Mouse (Mus musculus) hindbrain, embryonic 16.5 days (tissue): ENCODE data around the gene Cc2d2b. TPM values are rescaled to one million over a fixed set of nuclear protein-coding genes. Genes with fewer than 3 reads are reported as not detected.

Experiments
- ATAC-seq: fragments of 200-750 bp; cut with Nextera tagmentation; 2 replicates; pipeline ENCODE4 v1.8.0; 2017; ENCODE audit warnings: moderate TSS enrichment, moderate library complexity
- H3K27ac ChIP-seq: fragments of 300-500 bp; sonication (generic); 2 replicates; pipeline ENCODE4 v1.5.1; 2014; ENCODE audit warnings: low read depth, mild to moderate bottlenecking, control low read depth, low read length, moderate library complexity
- H3K27me3 ChIP-seq: fragments of 300-500 bp; sonication (generic); replicated peaks from 2 replicates; pipeline ENCODE4 v1.6.1; 2014; ENCODE audit warnings: low read length; ENCODE audit not compliant: control insufficient read depth, insufficient read depth
- H3K36me3 ChIP-seq: fragments of 300-500 bp; sonication (generic); 2 replicates; pipeline ENCODE4 v1.6.1; 2014; ENCODE audit warnings: mild to moderate bottlenecking, low read length, moderate library complexity, mixed read lengths; ENCODE audit not compliant: control insufficient read depth, insufficient read depth
- H3K4me1 ChIP-seq: fragments of 300-500 bp; sonication (generic); 2 replicates; pipeline ENCODE4 v1.6.1; 2014; ENCODE audit warnings: low read depth, low read length; ENCODE audit not compliant: control insufficient read depth, insufficient read depth
- H3K4me2 ChIP-seq: fragments of 300-500 bp; sonication (generic); 2 replicates; pipeline ENCODE4 v1.6.1; 2014; ENCODE audit warnings: mild to moderate bottlenecking, low read length, control low read depth, moderate library complexity
- H3K4me3 ChIP-seq: fragments of 300-500 bp; sonication (generic); 2 replicates; pipeline ENCODE4 v1.5.1; 2014; ENCODE audit warnings: mild to moderate bottlenecking, low read length, control low read depth, moderate library complexity
- H3K9ac ChIP-seq: fragments of 300-500 bp; sonication (generic); 2 replicates; pipeline ENCODE4 v1.6.1; 2014; ENCODE audit warnings: low read depth, mild to moderate bottlenecking, control low read depth, low read length, moderate library complexity
- H3K9me3 ChIP-seq: fragments of 300-500 bp; sonication (generic); 2 replicates; pipeline ENCODE4 v1.6.1; 2014; ENCODE audit warnings: mild to moderate bottlenecking, low read length, moderate library complexity; ENCODE audit not compliant: control insufficient read depth
- WGBS: fragments of 180-500 bp; shearing (Covaris S2); extraction: QIAGEN DNeasy Blood & Tissue Kit; methylation state at CpG from one replicate; pipeline ENCODE4 v1.1.7; 2014; 5-methylcytosine and 5-hydroxymethylcytosine counted together
- polyA plus RNA-seq: library from polyadenylated mRNA; unstranded; fragments of >200 nt; fragmentation: Nextera tagmentation; extraction: Ambion mirVana; gene quantifications from 2 replicates; pipeline ENCODE4 v1.2.1, GENCODE M21; 2015

Cc2d2b gene
- polyA plus RNA-seq, 1 experiment from 2014 or later = 0.44 TPM

DNA sequence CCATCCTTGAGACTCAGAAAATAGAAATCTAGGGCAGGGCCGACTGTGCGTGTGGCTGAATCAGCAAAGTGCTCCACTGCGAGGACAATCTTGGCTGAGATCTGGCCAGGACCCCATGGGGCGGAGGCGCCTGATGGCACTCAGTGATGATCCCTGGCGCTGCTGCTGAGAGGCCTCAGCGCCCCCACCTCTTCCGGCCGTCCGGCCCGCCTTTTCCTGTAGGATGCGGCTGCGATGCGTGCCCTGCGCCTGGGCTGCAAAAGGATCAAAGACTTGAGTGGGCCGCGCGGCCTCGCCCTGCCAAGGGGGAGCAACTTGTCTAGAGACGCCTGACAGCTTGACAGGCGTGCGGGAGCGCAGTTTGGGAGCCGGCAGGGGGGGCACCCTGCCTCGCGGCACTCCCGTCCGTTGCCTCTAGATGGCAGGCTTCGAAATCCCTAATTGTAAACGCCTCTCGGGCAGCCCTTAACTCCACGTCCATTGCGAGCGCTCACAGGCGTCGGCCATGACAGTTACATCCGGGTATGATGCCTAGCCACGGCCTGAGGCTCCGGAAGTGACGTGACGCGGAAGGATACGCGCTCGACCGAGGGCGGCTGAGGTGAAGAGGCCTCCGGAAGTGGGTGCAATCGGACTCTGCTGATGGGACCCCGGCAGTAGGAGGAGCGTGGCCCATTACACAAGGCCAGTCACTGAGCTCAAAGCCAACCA, 124.6 kb downstream of the Cc2d2b start:
- WGBS = 2% methylated on average over 50 of the region's 51 CpGs
- H3K27me3 ChIP-seq = peaks cover 37% of the 10 kb centered on the region
- H3K36me3 ChIP-seq = no peaks in the 10 kb centered on the region
- peak; percentile 99 for ATAC-seq
- H3K9me3 ChIP-seq = no peaks in the 10 kb centered on the region
- H3K9ac ChIP-seq = peak overlapping the region; percentile 77
- H3K4me3 ChIP-seq = peak overlapping the region; percentile 61
- H3K4me1 ChIP-seq = no peaks in the 10 kb centered on the region
- H3K4me2 ChIP-seq = peak overlapping the region; percentile 80
- peak overlapping the region; percentile 93 for H3K27ac ChIP-seq

Other genes starting within 250 kb of the Cc2d2b start
- gene Sorbs1, start 235.0 kb upstream of the Cc2d2b start, polyA plus RNA-seq = 83.6 and 101 TPM in 2 replicates
- gene Aldh18a1, start 160.3 kb upstream of the Cc2d2b start, polyA plus RNA-seq = 43.7 and 52.8 TPM in 2 replicates
- gene Tctn3, start 136.5 kb upstream of the Cc2d2b start, polyA plus RNA-seq = 14.8 and 16.6 TPM in 2 replicates
- 7.7 and 8.1 TPM in 2 replicates for gene Entpd1, start 136.4 kb upstream of the Cc2d2b start, polyA plus RNA-seq
- gene Ccnj, start 82.5 kb downstream of the Cc2d2b start, polyA plus RNA-seq = 11.9 and 15.2 TPM in 2 replicates
- 3.2 and 5.5 TPM in 2 replicates for gene Zfp518a, start 146.0 kb downstream of the Cc2d2b start, polyA plus RNA-seq
- 0.96 and 0.97 TPM in 2 replicates for gene Blnk, start 245.8 kb downstream of the Cc2d2b start, polyA plus RNA-seq